Mouse (Mus musculus) lung, postnatal 0 days (tissue): ENCODE data around the gene Atp13a5. TPM values are rescaled to one million over a fixed set of nuclear protein-coding genes. Genes with fewer than 3 reads are reported as not detected.
A peak's percentile ranks its signal among the peaks of the same experiment; 100 is the strongest.

Experiments used
- ATAC-seq: fragments of 200-750 bp; cut with Nextera tagmentation; 2 replicates; pipeline ENCODE4 v1.8.0; 2017; ENCODE audit warnings: moderate library complexity
- DNase-seq: peaks from one replicate; pipeline ENCODE4 v3.0.0-alpha.2; 2016; ENCODE audit warnings: low spot score
- H3K27ac ChIP-seq: fragments of 300-500 bp; sonication (generic); 2 replicates; pipeline ENCODE4 v1.5.1; 2014; ENCODE audit warnings: antibody characterized with exemption, mild to moderate bottlenecking, low read length, mixed read lengths
- H3K27me3 ChIP-seq: fragments of 300-500 bp; sonication (generic); replicated peaks from 2 replicates; pipeline ENCODE4 v1.6.1; 2014; ENCODE audit warnings: low read length, mixed read lengths; ENCODE audit not compliant: insufficient read depth
- H3K36me3 ChIP-seq: fragments of 300-500 bp; sonication (generic); 2 replicates; pipeline ENCODE4 v1.6.1; 2014; ENCODE audit warnings: low read length, mixed read lengths; ENCODE audit not compliant: insufficient read depth
- H3K4me1 ChIP-seq: fragments of 300-500 bp; sonication (generic); 2 replicates; pipeline ENCODE4 v1.6.1; 2014; ENCODE audit warnings: antibody characterized with exemption, low read depth, low read length, mixed read lengths; ENCODE audit not compliant: insufficient read depth
- H3K4me2 ChIP-seq: fragments of 300-500 bp; sonication (generic); replicated peaks from 2 replicates; pipeline ENCODE4 v1.6.1; 2014; ENCODE audit warnings: low read depth, mild to moderate bottlenecking, low read length, moderate library complexity, mixed read lengths
- H3K4me3 ChIP-seq: fragments of 300-500 bp; sonication (generic); 2 replicates; pipeline ENCODE4 v1.5.1; 2014; ENCODE audit warnings: low read depth, low read length
- H3K9ac ChIP-seq: fragments of 300-500 bp; sonication (generic); replicated peaks from 2 replicates; pipeline ENCODE4 v1.6.1; 2014; ENCODE audit warnings: low read depth, mild to moderate bottlenecking
- H3K9me3 ChIP-seq: fragments of 300-500 bp; sonication (generic); 2 replicates; pipeline ENCODE4 v1.6.1; 2016; ENCODE audit warnings: low read length, mixed read lengths
- CTCF ChIP-seq: IDR thresholded peaks from 2 replicates; pipeline ENCODE4 v1.5.1; 2016; ENCODE audit warnings: antibody characterized with exemption, mild to moderate bottlenecking
- EP300 ChIP-seq: IDR thresholded peaks from 2 replicates; pipeline ENCODE4 v1.6.1; 2016; ENCODE audit warnings: antibody characterized with exemption, mild to moderate bottlenecking, control low read depth
- WGBS: fragments of 180-500 bp; shearing (Covaris S2); extraction: QIAGEN DNeasy Blood & Tissue Kit; methylation state at CpG from one replicate; pipeline ENCODE4 v1.1.7; 2014; 5-methylcytosine and 5-hydroxymethylcytosine counted together
- polyA plus RNA-seq: library from polyadenylated mRNA; unstranded; fragments of >200 nt; fragmentation: Nextera tagmentation; extraction: Ambion mirVana; gene quantifications from 2 replicates; pipeline ENCODE4 v1.2.1, GENCODE M21; 2015

Atp13a5 gene
- 0.07 and 0.10 TPM in 2 replicates for polyA plus RNA-seq

DNA sequence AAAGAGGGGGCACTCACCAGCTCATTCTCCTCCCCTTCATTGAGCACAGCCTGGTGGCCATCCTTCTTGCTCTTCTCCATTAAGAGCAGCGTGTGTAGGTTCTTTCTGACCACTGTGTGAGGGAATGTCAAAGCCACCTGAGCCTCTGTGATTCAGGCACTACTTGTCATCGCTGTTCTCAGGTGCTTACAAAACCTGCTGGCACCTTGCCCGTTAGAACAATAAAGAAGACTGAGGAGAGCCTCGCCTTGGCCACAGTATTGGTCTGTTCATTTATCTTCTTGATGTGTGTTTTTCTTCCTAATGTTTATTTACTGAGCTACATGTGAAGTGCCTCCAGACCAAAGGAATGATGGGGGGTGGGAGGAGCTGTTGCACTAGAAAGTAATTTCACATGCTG lies at the start of gene Atp13a5:
TSS of gene Atp13a5 (minus strand) at position 275 of the 400 bp plus-strand sequence.
- Histone ChIP-seq H3K9me3 (no peaks in the 10 kb centered on the region), H3K36me3 (no peaks in the 10 kb centered on the region), H3K4me3 (no peak within 1 kb of the TSS), H3K4me2 (no peak within 1 kb of the TSS), H3K27me3 (no peaks in the 10 kb centered on the region), H3K4me1 (no peaks in the 10 kb centered on the region), H3K27ac (no peak within 1 kb of the TSS), H3K9ac (no peak within 1 kb of the TSS)
- ATAC-seq (peak; percentile 53), DNase-seq (peak; percentile 58)
- TF ChIP-seq CTCF (no peak), EP300 (no peak)
- WGBS, result 23% methylated on average over 4 of the region's 4 CpGs

DNA sequence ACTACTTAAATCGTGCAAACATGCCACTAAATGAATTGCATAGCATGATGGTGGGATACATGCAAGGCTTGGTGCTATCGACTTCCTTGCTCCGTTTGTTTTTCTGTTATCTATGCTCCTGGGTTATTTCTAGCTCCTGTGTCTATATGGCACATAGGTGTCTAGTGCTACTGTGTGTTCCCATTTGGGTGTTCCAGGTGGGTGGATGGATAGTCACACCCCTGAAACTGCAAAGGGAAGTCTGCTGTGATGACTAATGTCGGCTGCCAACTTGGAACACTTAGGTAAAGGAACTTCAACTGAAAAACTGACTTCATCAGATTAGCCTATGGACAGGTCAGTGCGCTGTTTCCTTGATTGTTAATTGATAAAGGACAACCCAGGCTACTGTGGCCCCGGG lies 36.3 kb upstream of the Atp13a5 start:
- H3K4me1 ChIP-seq, result no peaks in the 10 kb centered on the region
- H3K4me2 ChIP-seq, result no peak overlapping the region
- no peaks in the 10 kb centered on the region for H3K9me3 ChIP-seq
- no peaks in the 10 kb centered on the region for H3K27me3 ChIP-seq
- H3K9ac ChIP-seq, result no peak overlapping the region
- no peak overlapping the region for H3K4me3 ChIP-seq
- no peak for ATAC-seq
- TF ChIP-seq EP300 (no peak), CTCF (no peak)
- no peak for DNase-seq
- H3K36me3 ChIP-seq, result no peaks in the 10 kb centered on the region
- 75% methylated on average over 6 of the region's 6 CpGs for WGBS
- no peak overlapping the region for H3K27ac ChIP-seq

DNA sequence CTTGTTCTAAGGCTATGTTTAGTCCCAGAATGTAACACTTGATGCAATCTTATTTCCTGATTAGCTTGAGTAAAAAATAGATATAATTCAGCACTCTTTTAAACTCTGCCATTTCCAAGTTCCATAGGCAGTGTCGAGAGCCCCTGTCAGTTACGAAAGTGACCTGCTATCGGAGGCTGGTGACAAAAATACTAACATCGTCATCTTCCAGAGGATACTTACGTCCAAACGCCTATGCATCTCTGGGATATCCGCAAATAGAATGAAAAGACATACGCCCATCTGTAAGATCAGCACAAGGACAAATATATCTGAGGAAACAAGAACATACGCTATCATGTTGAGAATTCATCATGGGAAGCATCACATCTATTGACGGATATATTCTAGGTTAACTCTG lies 28.8 kb upstream of the Atp13a5 start:
- Histone ChIP-seq H3K27ac (no peak overlapping the region), H3K4me2 (no peak overlapping the region), H3K9ac (no peak overlapping the region), H3K9me3 (no peaks in the 10 kb centered on the region), H3K27me3 (no peaks in the 10 kb centered on the region), H3K36me3 (no peaks in the 10 kb centered on the region), H3K4me3 (no peak overlapping the region), H3K4me1 (no peaks in the 10 kb centered on the region)
- WGBS, result 87% methylated on average over 10 of the region's 10 CpGs
- TF ChIP-seq CTCF, result no peak
- TF ChIP-seq EP300, result no peak
- ATAC-seq, result no peak
- no peak for DNase-seq

DNA sequence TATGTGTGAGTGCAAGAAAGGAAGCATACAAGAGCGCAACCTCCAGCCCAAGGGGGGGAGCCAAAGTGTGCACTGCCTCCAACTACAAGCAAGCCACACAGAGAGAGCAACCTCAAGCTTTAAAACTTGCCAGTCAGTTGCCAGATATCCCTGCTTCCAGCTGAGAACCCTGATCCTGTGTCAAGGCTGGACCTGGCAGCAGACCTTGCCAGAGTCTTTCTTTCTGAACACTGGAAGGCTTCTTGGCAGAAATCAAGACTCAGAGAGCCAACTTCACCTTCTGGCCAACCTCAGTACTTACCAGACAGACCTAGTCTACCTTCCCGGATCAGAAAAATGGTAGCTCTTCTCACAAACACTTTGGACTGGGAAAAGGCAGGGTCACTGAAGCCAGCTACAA lies 20.5 kb upstream of the Atp13a5 start:
- Histone ChIP-seq H3K4me2 (no peak overlapping the region), H3K27me3 (no peaks in the 10 kb centered on the region), H3K27ac (no peak overlapping the region), H3K4me1 (no peaks in the 10 kb centered on the region), H3K36me3 (no peaks in the 10 kb centered on the region), H3K4me3 (no peak overlapping the region), H3K9me3 (no peaks in the 10 kb centered on the region), H3K9ac (no peak overlapping the region)
- DNase-seq (no peak), ATAC-seq (no peak)
- TF ChIP-seq CTCF (no peak), EP300 (no peak)
- WGBS, result 90% methylated on average over 2 of the region's 2 CpGs

DNA sequence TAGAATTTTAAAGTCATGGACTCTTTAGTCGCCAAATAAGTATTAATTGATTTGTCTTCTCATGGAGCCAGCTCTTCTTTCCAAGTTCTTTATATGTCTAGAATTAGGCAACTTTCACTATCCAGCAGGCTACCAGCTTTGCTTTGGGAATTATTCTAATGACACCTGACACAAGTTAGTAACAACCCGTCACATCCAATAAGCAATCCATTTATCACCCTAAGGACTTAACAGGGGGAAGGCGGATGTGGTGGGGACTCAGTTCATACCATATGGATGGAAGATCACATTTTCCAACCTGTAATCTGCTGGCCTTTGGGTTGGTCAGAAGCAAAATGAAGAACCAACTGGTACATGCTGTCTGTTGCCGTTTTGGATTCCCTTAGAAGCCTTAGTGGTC lies 6.2 kb upstream of the Atp13a5 start:
- no peak overlapping the region for H3K27ac ChIP-seq
- ATAC-seq (no peak), DNase-seq (no peak)
- H3K4me3 ChIP-seq, result no peak overlapping the region
- no peak overlapping the region for H3K4me2 ChIP-seq
- H3K27me3 ChIP-seq, result no peaks in the 10 kb centered on the region
- no peak overlapping the region for H3K9ac ChIP-seq
- no peak for TF ChIP-seq CTCF
- no peak for TF ChIP-seq EP300
- no peaks in the 10 kb centered on the region for H3K9me3 ChIP-seq
- no peaks in the 10 kb centered on the region for H3K4me1 ChIP-seq
- 83% methylated on average over 4 of the region's 4 CpGs for WGBS
- no peaks in the 10 kb centered on the region for H3K36me3 ChIP-seq

DNA sequence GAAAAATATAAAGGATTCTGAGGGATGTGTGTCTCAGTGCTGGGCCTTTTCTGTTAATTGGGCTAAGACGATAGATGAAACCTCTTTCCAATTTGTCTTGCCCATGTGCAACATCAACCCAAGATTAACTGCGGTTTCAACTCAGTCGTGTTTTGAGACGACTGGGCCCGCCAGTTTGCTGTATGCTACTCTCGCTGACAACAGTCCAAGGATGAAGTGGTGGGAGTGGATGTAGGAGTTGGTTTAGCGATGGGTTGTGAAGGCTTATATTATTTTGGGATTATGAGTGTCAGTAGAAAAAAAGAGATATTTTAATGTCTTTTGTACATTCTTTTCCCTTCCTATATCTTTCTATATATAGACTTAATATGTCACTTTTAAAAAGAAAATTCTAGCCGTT lies 3.9 kb downstream of the Atp13a5 start:
- H3K27me3 ChIP-seq, result no peaks in the 10 kb centered on the region
- no peaks in the 10 kb centered on the region for H3K36me3 ChIP-seq
- no peak overlapping the region for H3K27ac ChIP-seq
- H3K4me1 ChIP-seq, result no peaks in the 10 kb centered on the region
- no peak overlapping the region for H3K4me2 ChIP-seq
- no peak overlapping the region for H3K4me3 ChIP-seq
- TF ChIP-seq EP300 (no peak), CTCF (no peak)
- DNase-seq, result no peak
- 80% methylated on average over 8 of the region's 8 CpGs for whole genome bisulfite sequencing
- no peak for ATAC-seq
- H3K9me3 ChIP-seq, result no peaks in the 10 kb centered on the region
- no peak overlapping the region for H3K9ac ChIP-seq

DNA sequence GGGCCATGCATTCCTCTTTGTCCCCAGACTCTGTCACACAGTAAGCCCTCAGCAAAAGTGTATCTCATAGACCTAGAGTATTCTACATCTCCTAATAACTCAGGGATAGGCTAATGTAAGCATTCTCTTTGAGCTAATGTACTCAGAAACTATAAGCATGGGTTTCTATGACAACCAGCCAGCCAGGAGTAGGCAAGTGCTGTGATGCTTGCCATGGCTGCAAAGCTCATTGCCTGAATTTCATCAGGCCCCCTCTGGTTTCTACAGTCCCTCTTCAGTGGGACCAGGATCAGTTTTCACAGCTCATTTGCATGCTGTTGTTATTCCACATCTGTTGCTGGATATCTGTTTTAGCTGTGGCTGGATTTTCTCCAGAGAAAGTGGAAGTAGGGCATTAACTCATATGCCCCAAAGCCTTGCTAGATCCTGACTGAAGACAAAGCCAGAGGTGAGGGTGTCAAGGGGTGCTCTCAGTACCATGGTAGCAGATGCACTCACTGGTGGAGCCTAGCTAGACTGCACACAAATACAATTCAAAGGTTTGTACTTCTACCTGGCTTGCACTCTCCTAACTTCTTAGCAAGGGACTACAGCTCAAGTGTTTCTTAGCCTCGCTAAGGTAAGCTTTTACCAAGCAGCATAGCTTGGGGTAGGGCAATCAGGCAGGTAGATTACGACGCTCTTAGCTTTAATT lies 47.0 kb downstream of the Atp13a5 start:
- DNase-seq, result no peak
- no peaks in the 10 kb centered on the region for H3K36me3 ChIP-seq
- no peak overlapping the region for H3K9ac ChIP-seq
- no peak overlapping the region for H3K4me2 ChIP-seq
- TF ChIP-seq EP300 (no peak), CTCF (no peak)
- no peak overlapping the region for H3K27ac ChIP-seq
- H3K4me3 ChIP-seq, result no peak overlapping the region
- no peaks in the 10 kb centered on the region for H3K27me3 ChIP-seq
- no peaks in the 10 kb centered on the region for H3K9me3 ChIP-seq
- H3K4me1 ChIP-seq, result no peaks in the 10 kb centered on the region
- WGBS, result 77% methylated on average over 3 of the region's 3 CpGs
- ATAC-seq, result no peak
